Mouse (Mus musculus) neutrophil, adult 59 days (primary cell): Measurements from ENCODE around the gene Map3k5. TPM values are rescaled to one million over a fixed set of nuclear protein-coding genes. Genes with fewer than 3 reads are reported as not detected.

Experiments
- total RNA-seq, 2 experiments: library from RNA; stranded (reverse); gene quantifications; 1 replicate in 1 of 2; 2 replicates in 1 of 2; pipeline ENCODE4 v1.2.4; 2023

Gene Map3k5
- 100 to 1,000 TPM; 125 to 133 TPM for total RNA-seq

GRCm38 (mm10) chr10:19934384-19935294 is at the start of gene Map3k5:
Gene Map3k5, plus strand, starts transcription at chr10:19934472.

GRCm38 (mm10) chr10:19907246-19907804 is 26.9 kb upstream of the Map3k5 start, which contains the start of gene Pex7:
Gene Pex7, minus strand, starts transcription at chr10:19907689.

GRCm38 (mm10) chr10:20148130-20148772 is 214.0 kb downstream of the Map3k5 start, which contains the start of gene Map7:
Gene Map7, plus strand, starts transcription at chr10:20148471.

Other genes starting within 250 kb of the Map3k5 start
- gene Il20ra, start 221.9 kb upstream of the Map3k5 start, total RNA-seq = not detected
- gene Slc35d3, start 83.0 kb upstream of the Map3k5 start, total RNA-seq = under 1 TPM; 0.22 to 0.29 TPM
- gene Pex7, start 26.8 kb upstream of the Map3k5 start, total RNA-seq = 10 to 100 TPM; 10.8 to 13.5 TPM
- 1 to 10 TPM; 2.0 to 3.0 TPM for gene Map7, start 214.0 kb downstream of the Map3k5 start, total RNA-seq